Mouse (Mus musculus): ENCODE measurements around the gene Dexi.

Gene Dexi

GRCm38 (mm10) chr16:10540763-10541597 lies 1.9 kb downstream of the Dexi start:
- DNase-seq (ENCODE audit: low read depth) = no peak

DNA sequence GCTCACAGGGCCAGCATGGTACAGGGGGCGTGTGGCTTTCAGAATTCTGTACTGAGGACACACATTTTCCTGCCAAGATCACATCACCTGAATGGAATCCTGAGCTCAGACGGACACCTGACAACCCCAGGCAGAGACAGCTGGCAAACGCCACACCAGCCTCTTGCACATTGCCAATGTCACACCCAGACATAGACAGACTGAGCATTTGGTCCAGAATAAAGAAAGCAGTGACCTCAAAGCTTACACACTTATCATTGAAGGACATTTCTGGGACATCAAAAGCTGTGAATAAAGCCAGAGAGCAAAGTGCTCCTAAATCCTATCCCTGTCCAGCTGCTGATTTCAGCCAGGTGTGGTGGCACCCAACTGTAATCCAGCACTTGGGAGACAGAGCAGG lies 5.9 kb downstream of the Dexi start:
- DNase-seq (ENCODE audit: low read depth) = no peak

DNA sequence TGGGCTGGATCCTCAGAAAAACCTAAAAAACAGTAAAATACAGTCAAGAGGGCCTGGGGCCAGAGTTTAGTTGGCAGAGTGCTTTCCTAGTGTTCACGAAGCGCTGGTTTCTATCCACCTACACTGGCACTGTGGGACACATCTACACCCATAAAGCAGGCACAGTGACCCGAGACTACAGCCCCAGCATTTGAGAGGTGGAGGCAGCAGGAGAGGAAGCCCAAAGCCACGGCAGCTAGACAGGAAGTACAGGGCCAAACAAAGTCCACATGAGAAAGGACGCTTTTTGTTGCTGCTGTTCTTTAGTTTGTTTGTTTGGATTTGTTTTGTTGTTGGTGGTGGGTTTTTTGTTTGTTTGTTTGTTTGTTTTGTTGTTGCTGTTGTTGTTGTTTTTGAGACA lies 6.5 kb downstream of the Dexi start:
- no peak for DNase-seq (ENCODE audit: low read depth)

- no peak for DNase-seq (ENCODE audit: low read depth)
These were observed 8.3 kb downstream of the Dexi start for GRCm38 (mm10) chr16:10534567-10534966.

GRCm38 (mm10) chr16:10533781-10534180 lies 9.1 kb downstream of the Dexi start:
- DNase-seq (ENCODE audit: low read depth) = no peak

DNA sequence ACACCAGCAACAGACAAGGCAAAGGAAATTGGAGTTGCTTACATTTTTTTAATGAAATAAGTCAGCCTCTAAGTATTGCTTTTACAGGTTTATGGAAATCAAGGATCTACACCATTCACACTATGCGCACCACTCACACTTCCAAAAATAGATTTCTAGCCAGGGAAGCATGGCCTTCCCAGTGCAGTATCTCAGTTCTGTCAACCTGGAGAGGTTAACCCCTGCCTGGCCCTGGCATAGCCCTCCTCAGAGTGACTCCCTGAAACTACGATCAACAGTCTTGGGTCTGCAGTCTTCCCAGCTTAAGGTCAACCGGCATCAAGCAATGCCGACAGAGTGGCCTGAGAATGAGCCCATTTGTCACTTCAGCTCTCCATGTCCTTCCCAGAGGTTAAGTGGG lies 12.7 kb downstream of the Dexi start:
- no peak for DNase-seq (ENCODE audit: low read depth)

DNA sequence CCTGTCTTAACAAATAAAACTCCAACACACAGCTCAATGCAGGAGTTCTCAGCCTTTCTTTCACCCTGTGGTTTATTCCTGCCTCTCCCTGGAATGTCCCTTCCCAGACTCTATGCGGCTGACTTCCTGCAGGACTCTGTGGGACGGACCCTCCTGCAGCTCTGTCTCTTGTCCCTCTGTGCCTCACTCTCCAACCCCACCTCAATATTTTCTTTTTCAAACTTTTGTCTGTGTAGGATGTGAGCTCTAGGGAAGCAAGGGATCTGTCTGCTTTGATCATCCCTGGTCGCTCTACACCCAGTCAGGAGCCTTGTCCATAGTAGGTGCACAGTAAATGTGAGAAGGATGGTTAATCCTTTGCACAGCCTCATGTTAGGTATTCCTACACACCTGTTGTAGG lies 14.5 kb downstream of the Dexi start:
- DNase-seq (ENCODE audit: low read depth) = no peak

GRCm38 (mm10) chr16:10527046-10527644 lies 15.7 kb downstream of the Dexi start:
- no peak for DNase-seq (ENCODE audit: low read depth)

- DNase-seq (ENCODE audit: low read depth) = no peak
These were observed 17.3 kb downstream of the Dexi start for GRCm38 (mm10) chr16:10525610-10525980.

DNA sequence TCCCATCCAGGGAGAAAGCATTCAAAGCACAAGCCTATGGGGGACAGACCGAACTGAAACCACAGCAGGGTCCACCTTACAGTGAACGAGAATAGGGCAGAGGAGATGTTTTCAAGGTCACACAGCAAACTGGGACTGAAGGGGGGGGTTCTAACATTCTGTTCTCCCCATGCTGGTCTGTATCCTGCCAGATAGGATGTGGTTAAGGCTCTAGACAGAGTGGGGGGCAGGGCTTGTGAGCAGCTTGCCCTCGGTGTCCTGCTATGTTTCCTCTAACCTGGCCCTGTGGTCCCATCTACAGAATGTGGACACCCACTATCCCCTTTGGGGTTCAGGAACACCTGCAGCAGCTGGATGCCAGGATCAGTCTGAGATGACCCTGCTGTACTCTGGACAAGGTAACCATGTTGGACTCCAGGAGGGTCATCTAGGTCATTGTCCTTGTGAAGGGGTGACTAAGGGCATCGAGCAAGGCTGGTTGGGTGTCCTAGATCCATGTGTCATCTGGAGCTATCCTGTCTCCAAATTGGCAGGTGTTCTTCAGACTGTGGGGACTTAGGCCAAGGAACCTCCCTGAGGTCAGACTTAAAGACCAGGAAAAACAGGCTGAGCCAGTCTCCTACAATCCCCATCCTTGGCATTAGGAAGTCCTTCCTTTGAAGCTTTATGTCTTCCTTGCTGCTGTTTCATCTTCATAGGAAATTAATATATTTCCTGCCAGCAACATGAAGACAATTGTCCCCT lies 17.8 kb downstream of the Dexi start:
- no peak for DNase-seq (ENCODE audit: low read depth)

GRCm38 (mm10) chr16:10523650-10524049 lies 19.2 kb downstream of the Dexi start:
- no peak for DNase-seq (ENCODE audit: low read depth)

GRCm38 (mm10) chr16:10522811-10523210 lies 20.0 kb downstream of the Dexi start:
- DNase-seq (ENCODE audit: low read depth) = peak; percentile 34

GRCm38 (mm10) chr16:10520908-10521614 lies 21.8 kb downstream of the Dexi start:
- peak; percentile 69 for DNase-seq (ENCODE audit: low read depth)

DNA sequence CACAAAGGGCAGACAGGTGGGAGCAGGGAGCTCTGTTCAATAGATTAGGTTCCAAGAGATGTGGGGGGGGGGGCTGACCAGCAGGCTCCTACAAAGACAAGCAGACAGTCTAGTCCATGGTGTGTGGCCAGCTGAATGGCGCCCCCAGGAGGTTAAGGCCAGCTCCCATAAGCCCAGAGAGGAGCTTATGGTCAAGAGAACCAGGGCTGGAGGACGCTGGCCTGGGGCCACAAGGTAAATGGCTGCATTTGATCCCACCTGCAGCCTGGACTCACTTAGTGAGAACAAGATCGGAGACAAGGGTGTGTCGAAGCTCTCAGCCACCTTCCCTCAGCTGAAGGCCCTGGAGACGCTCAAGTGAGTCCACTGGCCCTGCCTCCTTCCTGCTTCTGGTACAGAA lies 24.8 kb downstream of the Dexi start:
- DNase-seq (ENCODE audit: low read depth) = no peak

GRCm38 (mm10) chr16:10515953-10516572 lies 26.8 kb downstream of the Dexi start:
- DNase-seq (ENCODE audit: low read depth) = no peak

- no peak for DNase-seq (ENCODE audit: low read depth)
These were observed 31.7 kb downstream of the Dexi start for GRCm38 (mm10) chr16:10511134-10511520.

DNA sequence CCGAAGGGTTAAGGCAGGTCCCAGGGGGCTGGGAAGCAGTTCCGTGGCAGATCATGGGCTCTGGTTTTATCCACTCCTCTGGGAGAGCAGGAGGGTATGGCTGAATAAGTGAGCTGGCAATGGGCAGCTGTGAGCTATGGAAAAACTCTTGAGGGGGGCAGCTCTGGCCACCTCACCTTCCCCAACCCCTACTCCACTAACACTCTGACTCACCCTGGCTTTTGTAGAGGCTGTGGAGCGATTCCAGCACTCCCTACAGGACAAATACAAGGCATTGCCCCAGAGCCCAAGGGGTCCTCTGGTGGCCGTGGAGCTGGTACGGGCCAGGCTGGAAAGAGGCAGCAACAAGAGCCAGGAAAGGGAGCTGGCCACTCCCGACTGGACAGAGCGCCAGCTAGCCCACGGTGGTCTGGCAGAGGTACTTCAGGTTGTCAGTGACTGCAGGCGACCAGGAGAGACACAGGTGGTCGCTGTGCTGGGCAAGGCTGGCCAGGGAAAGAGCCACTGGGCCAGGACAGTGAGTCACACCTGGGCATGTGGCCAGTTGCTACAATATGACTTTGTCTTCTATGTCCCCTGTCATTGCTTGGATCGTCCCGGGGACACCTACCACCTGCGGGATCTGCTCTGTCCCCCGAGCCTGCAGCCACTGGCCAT lies 32.2 kb downstream of the Dexi start:
- DNase-seq (ENCODE audit: low read depth) = no peak

- DNase-seq (ENCODE audit: low read depth) = no peak
These were observed 34.2 kb downstream of the Dexi start for GRCm38 (mm10) chr16:10508691-10509090.

- DNase-seq (ENCODE audit: low read depth) = no peak
These were observed 35.4 kb downstream of the Dexi start for GRCm38 (mm10) chr16:10507445-10507844.

DNA sequence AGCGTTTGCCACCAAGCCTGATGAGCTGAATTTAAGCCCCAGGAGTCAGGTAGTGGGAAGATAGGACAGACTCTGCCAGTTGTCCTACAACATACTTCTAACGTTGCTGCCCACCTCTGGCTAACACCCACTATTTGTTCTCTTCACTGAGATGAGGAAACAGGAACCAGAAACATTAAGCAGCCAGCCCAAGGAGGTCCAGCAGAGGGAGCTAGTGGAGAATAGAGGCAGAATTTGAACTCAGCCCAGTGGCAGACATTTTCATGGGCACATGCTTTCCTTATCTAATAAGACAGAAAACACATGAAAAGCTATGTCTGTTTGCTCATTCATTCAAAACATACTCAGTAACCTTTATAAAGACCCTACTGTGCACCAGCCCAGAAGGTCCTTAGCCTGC lies 39.8 kb downstream of the Dexi start:
- no peak for DNase-seq (ENCODE audit: low read depth)

DNA sequence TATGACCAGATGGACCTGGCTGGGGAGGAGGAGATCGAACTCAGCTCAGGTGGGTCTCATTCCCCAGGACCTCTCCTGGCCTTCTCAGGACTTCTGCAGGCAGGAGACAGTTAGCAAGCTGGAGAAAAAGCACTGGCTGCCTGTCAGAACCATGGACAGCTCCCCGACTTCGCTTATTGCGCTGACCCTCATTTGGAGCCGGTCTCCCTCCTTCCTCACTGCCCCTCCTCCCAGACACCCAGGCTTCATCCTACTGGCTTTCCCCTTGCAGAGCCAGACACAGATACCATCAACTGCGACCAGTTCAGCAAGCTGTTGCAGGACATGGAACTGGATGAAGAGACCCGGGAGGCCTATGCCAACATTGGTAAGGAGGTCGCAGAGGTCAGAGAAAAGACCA lies 41.0 kb downstream of the Dexi start:
- peak; percentile 52 for DNase-seq (ENCODE audit: low read depth)

DNA sequence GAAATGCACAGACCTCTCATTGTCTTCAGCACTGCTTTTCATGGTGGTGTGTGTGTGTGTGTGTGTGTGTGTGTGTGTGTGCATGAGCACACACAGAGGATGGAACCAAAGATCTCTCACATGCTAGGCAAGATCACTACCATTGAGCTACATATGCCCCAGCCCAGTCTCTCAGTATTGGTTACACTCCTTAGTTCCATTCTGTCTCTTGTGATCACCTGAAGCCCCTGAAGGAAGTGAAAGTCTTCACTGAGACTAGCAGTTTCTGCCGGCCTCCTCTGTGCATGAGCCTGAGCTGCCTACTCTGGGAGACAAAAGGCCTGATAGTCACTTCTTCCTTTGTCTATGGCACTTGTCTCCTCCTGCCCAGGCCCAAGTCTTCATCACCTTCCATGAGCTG lies 43.7 kb downstream of the Dexi start:
- DNase-seq (ENCODE audit: low read depth) = no peak

Measured in c-Kit-positive CD71-negative TER-119-negative erythroid progenitor cells, embryonic 14.5 days (primary cell).